Mouse (Mus musculus) fibroblast of lung, adult 2 months (primary cell): Measurements from ENCODE around the gene Ppp2r5b.
A peak's percentile ranks its signal among the peaks of the same experiment; 100 is the strongest.

Experiments
- DNase-seq: peaks from one replicate; pipeline ENCODE4 v3.0.0-alpha.2; 2011; ENCODE audit warnings: low read depth

The Ppp2r5b gene

GRCm38 (mm10) chr19:6235084-6236052 lies at the start of gene Ppp2r5b:
Gene Ppp2r5b, minus strand, starts transcription at chr19:6235872.
- peak; percentile 65 for DNase-seq

GRCm38 (mm10) chr19:6285226-6285625 lies 49.6 kb upstream of the Ppp2r5b start:
- DNase-seq: no peak

DNA sequence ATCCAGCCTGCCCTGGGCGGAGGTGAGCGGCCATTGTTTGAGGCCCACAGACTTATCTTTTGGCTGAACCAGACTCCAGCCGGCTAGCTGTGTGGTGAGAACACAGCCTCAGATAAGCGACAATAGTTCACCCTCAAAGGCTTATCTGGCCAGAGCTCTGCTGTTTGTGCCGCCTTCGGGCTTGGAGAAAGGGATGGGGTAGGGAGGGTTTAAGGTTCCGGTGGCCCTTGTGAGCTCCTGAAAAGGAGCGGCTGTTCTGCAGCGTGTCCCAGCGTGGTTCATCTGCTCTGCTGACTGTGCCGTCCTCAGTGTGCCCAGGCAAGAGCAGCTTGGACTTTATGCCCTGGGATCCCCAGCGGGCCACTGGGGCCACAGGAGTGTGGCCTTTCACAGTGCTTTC lies 48.8 kb upstream of the Ppp2r5b start:
- no peak for DNase-seq

DNA sequence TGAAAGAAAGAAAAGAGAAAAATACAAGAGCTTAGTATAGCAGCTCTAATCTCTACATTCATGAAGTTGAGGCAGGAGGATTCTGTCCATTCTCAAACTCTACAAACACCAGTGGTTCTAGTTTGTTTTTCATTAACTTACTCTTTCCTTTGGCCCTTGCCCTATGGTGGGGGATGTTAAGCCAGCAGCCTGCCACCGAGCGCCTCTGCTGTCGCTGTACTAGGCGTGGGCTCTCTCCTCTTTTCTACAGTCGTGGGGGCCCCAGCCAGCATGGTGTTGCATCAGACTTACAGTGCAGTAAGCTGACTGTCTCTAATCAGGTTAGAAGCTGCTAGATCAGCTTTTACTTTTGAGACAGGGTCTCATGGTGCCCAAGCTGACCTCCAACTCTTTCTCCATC lies 47.3 kb upstream of the Ppp2r5b start:
- DNase-seq: no peak

DNA sequence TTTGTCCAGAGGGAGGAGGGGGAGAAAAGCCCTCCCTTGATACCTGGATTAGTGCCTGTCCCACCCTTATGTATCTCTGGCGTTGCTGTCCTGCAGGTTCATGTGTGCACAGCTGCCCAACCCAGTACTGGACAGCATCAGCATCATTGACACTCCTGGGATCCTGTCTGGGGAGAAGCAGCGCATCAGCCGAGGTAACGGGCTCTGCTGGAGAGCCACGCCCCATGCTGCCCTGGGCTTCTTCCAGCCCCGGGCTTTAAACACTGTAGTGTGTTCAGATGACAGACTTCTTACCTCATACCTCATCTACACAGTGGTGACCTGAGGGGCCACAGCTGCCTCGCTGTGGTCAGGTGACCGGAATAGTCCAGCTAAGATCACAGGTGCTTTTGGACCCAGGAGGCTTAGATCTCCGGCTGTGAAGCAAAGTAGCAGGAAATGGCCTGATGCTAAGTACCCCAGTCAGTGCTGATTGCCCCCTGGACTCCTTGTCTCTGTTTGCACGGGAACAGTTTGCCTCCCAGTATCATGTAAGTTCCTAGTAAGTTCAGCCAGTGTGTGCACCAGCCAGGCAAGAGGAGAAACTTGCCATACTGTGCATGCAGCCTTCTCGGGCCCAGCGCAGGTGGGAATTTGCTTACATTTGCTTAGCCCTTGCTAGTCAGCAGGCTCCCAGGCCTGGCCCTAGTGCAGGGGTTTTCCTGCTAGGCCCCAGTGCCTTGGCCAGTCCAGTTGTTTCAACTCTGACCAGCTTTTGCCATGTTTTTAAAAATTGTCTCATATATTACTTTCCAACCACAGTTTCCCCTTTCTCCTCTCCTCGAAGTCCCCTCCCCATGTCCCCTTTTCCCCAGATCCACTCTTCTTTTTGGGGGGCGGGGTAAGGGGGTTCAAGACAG lies 45.7 kb upstream of the Ppp2r5b start:
- DNase-seq: no peak

DNA sequence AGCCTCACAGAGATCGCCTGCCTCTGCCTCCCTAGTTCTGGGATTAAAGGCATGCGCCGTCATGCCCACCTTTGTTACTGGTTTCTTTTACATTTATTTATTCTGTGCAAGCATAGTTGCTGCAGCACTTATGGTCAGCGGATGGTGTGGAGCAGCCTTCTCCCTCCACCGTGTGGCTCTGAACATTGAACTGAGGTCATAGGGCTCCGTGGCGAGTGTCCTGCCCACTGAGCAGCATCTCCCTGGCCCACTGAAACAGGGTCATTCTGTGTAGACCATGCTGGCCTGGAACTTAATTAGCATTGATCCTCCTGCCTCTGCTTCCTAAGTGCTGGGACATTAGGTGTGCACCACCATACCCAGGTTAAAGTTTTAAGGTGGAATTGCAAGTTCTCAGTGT lies 44.9 kb upstream of the Ppp2r5b start:
- no peak for DNase-seq

GRCm38 (mm10) chr19:6279481-6280144 lies 43.9 kb upstream of the Ppp2r5b start:
- no peak for DNase-seq

DNA sequence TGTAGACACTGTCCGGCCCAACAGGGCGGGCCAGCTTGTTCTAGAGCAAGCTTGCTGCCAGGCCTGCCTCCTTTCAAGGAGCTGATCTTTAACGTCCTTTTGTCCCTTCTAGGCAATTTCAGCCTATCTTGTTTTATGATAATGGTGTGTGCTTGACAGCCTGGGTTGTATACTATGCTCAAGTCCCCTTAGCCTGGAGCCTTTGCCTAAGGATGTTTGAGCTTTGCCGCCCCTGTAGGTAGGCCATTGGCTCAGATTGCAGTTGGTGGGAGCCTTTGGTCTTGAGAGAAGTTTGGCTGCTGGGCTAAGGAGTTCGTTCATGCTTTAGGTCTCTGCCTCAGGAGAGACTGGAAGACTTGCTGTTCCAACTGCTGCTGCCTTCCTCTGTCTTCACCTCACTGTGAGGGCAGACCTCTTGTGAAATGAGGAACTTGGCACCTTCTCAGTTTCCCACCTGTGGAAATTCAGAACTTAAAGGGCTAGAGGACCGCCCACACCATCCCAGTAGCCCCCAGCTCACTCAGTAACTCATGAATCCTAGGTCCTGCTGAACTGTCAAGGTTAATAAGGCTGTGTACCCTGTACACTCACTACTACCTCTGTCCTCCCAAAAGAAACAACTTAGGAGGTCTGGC lies 42.9 kb upstream of the Ppp2r5b start:
- DNase-seq: no peak

- DNase-seq: peak; percentile 68
These were observed 42.2 kb upstream of the Ppp2r5b start for GRCm38 (mm10) chr19:6277661-6278438.

DNA sequence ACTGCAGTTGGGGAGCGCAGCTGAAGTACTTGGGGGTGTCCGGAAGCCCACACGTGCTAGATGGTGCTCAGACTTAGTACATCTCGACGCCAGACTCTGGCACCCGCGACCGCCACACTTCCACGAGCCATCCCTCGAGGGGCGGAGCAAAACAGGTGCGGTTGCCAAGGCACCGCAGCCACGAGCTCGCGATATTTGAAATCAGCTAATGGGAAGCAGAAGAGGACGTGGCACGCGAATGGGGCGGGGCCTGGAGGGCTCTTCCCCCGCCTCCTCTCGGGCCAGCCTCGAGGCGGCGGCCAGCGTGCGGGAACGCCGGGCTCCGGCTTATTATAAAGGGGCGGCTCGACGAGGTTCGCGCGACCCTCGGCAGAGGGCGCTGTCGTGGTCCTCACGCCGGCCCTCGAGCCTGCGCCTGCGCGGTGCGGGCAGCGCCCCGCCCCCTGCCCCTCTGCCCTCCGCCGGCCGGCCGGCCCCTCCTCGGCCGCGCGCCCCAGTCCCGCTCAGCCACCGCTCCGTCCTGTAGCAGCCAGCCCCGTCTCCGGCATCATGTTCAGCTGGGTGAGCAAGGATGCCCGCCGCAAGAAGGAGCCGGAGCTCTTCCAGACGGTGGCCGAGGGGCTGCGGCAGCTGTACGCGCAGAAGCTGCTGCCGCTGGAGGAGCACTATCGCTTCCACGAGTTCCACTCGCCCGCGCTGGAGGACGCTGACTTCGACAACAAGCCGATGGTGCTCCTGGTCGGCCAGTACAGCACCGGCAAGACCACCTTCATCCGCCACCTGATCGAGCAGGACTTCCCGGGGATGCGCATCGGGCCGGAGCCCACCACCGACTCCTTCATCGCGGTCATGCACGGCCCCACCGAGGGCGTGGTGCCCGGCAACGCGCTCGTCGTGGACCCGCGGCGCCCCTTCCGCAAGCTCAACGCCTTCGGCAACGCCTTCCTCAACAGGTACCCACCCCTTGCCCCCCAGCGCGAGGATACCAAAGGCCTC lies 41.1 kb upstream of the Ppp2r5b start, which contains the start of gene Ehd1:
Gene Ehd1, plus strand, starts transcription at position 300 of the 996 bp plus-strand sequence.
- DNase-seq: peak; percentile 92

GRCm38 (mm10) chr19:6275740-6276389 lies 40.2 kb upstream of the Ppp2r5b start:
- DNase-seq: no peak

DNA sequence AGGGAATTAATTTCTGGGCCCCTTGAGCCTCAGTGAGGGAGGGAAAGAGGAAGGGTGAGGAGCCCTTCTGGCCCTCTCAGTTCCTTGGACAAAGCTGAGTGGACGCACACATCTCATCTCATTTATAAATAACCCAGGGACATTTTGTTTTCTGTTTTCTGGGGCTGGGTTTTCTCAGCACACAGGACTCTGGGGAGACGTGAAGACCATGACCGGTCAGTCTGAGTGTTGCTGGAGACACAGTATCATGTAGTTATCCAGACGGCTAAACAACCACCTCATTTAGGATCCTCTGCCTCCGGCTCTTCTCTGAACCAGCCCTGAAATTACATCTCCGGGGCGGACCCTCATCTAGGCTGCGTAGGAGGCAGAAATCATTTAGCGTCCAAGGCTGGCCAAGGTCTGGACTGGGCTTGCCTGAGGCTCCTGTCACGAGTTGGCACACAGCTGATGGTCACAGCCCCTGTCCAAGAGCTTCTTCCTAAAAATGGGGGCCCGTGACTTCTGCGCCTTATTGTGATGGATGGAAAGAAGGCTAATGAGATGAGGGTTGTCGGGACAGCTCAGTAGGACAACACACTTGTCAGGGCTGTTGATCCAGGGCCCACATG lies 38.4 kb upstream of the Ppp2r5b start:
- no peak for DNase-seq

DNA sequence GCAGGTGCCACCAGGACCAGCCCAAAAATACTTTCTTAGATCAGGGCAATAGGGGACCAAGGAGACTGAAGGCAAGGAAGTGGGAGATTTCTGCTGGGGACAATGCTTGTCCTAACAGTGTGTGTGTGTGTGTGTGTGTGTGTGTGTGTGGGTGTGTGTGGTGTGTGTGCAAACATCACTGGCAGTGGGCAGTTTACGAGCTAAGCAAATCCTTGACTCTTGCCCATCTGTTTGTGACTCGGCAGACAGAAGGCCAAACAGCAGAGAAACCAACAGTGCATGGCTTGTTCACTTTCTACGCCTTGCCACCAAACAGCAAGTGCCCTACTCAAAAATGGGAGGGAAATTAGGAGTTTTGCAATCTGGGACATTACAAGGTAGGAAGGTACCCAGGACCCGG lies 37.9 kb upstream of the Ppp2r5b start:
- no peak for DNase-seq

- DNase-seq: no peak
These were observed 37.1 kb upstream of the Ppp2r5b start for GRCm38 (mm10) chr19:6272738-6273137.

DNA sequence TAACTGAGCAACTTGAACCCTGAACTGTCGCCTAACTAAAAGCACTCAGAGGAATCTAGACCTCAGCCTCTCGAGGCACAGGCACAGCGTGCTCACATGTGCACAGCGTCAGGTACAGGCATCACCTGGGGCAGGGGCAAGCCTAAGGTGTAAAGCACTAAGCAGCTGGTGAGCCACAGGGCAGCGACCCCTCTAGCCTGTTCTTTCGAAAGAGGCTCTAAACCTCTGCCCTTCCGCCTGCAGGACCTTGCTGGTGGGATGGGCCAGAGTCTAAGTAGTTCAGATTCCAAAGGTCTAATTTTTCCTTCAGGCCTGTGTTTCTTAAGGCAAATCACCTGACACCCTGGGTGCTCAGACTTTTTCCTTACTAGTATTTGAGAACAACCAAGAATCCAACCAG lies 36.4 kb upstream of the Ppp2r5b start:
- DNase-seq: no peak

DNA sequence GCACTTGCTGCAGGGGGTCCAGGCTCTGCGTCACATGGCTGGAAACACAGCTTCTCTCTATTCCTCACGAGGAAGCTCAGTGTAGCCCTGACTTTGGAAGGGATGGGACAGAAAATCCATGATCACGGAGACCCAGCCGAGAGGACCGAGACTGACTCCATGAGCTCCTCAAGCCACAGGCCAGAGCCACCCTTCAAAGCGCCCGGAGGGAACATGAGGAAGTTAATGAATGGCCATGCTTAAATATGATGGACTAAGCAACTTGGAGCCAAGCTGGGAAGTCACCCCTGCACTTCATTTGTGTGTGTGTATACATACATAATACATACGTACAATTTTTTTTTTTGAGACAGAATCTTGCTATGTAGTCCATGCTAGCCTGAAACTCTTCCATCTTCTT lies 35.5 kb upstream of the Ppp2r5b start:
- DNase-seq: no peak

DNA sequence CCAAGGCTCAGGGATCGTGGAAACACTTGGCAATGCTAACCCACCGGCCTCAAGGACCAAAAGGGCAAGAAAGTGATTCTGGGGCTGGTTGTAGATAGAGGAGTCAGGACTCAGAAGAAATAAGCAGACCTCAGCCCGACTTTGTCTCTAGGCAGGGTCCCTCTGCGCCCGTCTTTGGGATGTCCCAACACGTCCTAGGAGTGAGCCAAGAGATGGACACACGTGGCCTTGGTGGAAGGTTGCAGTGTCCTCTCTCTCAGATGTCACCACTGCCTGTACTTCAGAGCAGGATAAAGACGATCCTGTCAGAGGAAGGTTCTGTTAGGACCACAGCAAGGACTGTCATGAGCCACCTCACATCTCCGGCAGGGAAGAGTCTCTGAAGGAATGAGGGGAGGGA lies 35.0 kb upstream of the Ppp2r5b start:
- no peak for DNase-seq

DNA sequence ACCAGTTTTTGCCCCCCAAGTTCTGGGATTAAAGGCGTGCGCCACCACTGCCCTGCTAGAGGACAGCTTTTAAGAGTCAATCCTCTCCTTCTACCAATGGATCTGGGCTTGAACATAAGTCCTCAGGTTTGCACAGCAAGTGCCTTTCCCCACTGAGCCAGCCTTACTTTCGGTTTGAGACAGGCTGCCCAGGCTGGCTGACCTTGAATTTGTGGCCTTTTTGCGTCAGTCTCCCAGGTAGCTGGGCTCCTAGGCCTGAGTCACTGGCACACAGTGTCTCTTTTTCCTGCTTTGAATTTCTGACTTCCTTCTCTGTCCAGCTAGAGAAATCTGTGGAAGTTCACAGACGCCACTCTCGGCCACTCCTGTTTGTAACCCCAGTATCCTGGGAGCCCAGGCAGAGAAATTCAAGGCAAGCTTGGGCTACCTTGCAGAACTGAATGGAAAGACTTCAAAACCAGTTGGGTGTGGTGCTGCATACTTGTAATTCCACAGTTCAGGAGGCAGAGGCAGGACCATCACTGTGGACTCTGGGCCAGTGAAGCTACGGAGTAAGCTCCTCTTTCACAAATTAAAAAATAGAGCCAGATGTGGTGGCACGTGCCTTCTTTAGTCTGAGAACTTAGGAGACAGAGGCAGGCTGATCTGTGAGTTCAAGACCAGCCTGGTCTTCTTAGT lies 34.3 kb upstream of the Ppp2r5b start:
- DNase-seq: no peak
